Mouse (Mus musculus) olfactory bulb, adult 2 months (tissue): ENCODE measurements around the gene Cap2.

Experiments
- CTCF ChIP-seq: fragments of 200-500 bp; IDR thresholded peaks from 2 replicates; pipeline ENCODE4 v1.5.1; 2012; ENCODE audit warnings: low read depth, mild to moderate bottlenecking, low read length, moderate library complexity; ENCODE audit not compliant: insufficient read depth
- POLR2A ChIP-seq: fragments of 200-500 bp; IDR thresholded peaks from 2 replicates; pipeline ENCODE4 v1.6.1; 2012; ENCODE audit warnings: mild to moderate bottlenecking, low read depth, low read length, moderate library complexity; ENCODE audit not compliant: insufficient read depth

DNA sequence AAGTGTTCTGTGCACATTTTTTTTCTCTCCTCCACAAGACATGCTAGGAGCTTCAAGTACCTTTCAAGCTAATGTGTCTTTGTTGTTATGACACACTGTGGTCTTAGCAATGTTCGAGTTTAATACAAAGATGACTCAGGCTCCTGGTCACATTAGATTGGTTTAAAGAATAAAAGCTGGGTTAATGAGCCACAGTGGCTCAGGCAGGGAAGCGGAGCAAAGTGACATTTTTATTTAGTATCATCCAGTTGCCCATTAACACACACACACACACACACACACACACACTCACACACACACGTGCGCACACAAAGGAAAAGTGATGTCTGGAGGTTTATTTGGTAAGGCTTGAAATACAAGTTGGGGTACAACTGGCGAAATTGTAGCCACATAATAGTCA is 72.6 kb downstream of the Cap2 start:
- no peak for TF ChIP-seq POLR2A
- no peak for TF ChIP-seq CTCF
